Mouse (Mus musculus): ENCODE data around the gene Pde4d.
A peak's percentile ranks its signal among the peaks of the same experiment; 100 is the strongest.
"Not testable (repeated sequence)": the region's sequence is repeated elsewhere in the genome, so short reads cannot be mapped to it uniquely, and the experiment has no call there.

The Pde4d gene

GRCm38 (mm10) chr13:108692883-108693550 is 243.3 kb downstream of the Pde4d start:
- DNase-seq (ENCODE audit: low spot score in 2 of 2): peak; percentile 24 to 38

GRCm38 (mm10) chr13:108705441-108705840 is 255.7 kb downstream of the Pde4d start:
- DNase-seq (ENCODE audit: low spot score in 2 of 2): no peak

- DNase-seq (ENCODE audit: low spot score in 2 of 2): no peak
These were observed 264.3 kb downstream of the Pde4d start for GRCm38 (mm10) chr13:108714032-108714431.

DNA sequence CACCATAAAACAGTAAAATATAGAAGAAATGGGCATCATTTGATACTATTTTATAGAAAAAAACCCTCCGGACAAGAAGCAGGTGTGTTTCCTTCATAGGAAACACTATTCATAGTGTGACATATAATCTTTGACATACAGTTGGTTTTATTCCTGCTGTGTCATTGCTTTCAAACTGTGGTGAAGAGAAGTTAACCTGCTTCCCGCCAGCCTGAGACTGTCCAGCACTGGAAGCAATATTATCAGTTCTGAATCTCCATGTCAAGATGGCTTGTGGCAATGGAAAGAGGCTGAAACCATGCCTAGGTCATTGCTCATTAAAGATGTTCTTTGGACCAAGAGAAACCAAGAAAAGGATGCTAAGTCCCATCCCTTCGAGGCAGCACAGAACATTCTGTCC is 265.3 kb downstream of the Pde4d start:
- no peak for DNase-seq (ENCODE audit: low spot score in 2 of 2)

- no peak for DNase-seq (ENCODE audit: low spot score in 2 of 2)
These were observed 272.5 kb downstream of the Pde4d start for GRCm38 (mm10) chr13:108722234-108722633.

DNA sequence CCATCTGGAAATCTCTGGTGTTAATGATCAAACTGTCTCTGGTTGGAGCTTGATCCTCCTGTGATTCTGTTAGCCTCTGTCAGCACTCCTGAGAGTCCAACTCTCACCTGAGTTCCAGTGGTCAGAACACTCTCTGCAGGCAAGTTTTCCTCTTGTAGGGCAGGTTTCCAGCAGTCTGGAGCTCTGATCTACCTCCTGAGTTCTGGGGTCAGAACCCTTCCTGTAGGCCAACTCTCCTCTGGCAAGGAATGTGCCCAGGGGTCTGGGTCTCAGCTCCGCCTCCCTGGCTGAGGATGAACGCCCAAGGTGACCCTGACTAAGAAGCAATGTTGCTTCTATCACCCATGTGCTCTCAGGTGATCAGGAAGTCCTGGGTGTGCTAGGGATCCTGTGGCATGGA is 284.6 kb downstream of the Pde4d start:
- not testable (repeated sequence) for DNase-seq (ENCODE audit: low spot score in 2 of 2)

DNA sequence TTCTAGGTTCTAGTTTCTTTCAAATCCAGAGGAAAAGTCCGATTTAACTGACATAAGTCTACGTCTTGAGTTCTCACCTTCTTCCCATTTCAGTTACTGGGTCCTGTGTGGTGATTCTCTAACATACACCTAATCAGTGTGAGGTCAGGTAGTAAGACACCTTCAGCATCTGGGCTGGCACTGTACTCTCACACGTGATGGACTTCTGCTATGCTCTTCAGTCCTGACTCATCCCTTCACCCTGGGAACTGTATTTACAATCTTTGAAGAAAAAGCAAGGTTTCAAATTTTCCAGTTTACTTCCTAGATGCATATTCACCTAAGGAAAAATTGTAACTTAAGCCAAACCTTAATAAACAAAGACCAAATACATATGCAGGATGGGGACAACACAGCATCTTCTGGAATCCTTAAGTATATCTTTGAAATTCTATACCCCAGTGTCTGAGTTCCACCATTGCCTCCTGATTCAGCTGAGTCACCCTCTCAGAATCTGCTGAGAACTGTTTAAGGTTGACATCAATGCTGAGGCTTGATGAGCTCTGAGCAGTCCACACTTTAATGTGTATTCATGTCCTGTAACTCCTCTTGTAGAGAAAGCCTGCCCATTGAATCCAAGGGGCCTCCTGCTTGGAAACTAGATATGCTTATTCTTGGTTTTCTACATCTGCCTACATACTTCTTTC is 301.6 kb downstream of the Pde4d start:
- DNase-seq (ENCODE audit: low spot score in 2 of 2): peak in 1 of 2 experiments; percentile 4

- DNase-seq (ENCODE audit: low spot score in 2 of 2): no peak
These were observed 307.7 kb downstream of the Pde4d start for GRCm38 (mm10) chr13:108757477-108757876.

DNA sequence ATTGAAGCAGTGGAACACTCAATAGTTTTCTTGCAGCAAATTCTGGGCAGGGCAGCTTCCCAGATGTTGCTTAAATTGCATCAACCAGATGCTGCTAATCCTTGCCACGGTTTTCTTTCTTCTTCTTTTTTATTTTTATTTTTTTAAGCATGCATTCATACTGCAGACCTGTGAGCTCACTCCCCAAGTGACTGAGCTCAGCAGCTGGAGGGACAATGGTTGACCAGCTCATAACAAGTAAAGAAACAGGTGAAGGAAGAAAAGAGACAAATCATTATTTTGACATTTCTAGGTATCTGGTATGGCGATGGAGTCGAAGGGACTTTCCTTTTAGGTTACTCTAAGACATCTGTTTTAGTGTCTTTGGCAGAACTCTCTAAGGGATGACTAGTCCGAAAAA is 308.6 kb downstream of the Pde4d start:
- DNase-seq (ENCODE audit: low spot score in 2 of 2): no peak

DNA sequence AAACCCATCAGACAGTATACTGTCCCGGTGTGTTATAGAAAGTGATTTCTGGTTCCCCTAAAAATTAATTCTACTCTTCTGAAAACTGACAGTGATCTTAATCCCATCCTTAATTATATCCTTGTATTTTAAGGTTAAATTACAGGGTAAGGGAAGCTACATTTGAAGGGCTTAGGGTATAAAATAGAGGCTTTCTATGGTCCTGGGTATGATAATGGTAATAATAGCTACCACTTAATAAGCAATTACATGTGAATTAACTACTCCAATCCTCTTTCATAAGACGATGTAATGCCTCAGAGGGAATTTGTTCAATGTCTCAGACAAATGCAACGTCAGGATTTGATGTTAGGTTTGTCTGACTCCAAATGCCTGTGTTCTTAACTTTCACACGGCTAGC is 309.4 kb downstream of the Pde4d start:
- DNase-seq (ENCODE audit: low spot score in 2 of 2): no peak

DNA sequence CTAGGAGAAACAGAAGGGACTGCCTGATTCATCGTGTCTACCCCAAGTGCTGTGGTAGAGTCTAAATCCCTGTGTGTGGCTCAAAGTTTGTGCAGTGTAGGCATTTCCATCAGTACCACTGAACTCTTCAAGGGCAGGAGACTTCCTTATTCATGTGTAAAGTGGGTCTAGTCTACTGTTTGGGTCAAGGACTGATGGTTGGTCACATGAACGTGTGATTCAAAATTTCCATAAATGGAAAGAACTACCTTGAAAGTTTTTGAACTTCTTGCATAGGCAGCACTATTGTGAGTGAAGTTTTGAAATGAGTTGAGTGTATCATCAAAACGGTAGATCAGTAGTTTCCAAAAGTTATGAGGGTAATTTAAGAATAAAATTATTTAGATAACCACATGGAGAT is 313.5 kb downstream of the Pde4d start:
- no peak for DNase-seq (ENCODE audit: low spot score in 2 of 2)

DNA sequence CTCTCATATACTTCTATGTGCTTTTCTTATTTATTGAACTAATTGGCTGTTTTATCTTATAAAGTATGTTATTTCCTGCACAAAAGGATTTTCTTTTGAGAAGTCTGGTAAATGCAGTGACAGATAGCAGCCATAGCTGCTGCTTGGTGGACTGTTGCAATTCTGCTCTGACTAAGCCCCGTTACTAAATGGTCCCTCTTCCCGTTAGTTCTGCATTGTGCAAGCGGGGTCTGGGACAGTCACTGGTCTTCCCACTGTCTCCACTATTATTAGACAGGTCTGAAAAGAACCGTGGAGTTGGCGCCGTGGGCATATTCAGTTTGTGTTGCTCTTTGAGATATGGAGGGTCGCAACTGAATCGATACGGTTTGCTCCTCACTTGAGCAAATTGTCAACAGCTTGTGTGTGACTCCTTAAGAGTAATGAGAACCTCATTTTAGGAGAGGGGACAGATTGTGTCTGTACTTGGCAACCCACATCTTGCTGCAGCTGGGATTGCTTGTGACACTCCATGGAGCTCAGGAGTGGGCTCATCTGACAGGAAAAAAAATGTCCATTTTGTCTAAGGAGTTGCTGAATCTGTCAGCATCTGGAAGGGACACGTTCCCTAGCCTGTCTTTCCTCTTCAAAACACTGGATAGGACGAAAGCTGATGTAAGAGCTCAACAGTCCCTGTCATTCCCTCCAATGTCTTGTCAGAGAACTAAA is 316.4 kb downstream of the Pde4d start:
- peak in 1 of 2 experiments; percentile 31 for DNase-seq (ENCODE audit: low spot score in 2 of 2)

DNA sequence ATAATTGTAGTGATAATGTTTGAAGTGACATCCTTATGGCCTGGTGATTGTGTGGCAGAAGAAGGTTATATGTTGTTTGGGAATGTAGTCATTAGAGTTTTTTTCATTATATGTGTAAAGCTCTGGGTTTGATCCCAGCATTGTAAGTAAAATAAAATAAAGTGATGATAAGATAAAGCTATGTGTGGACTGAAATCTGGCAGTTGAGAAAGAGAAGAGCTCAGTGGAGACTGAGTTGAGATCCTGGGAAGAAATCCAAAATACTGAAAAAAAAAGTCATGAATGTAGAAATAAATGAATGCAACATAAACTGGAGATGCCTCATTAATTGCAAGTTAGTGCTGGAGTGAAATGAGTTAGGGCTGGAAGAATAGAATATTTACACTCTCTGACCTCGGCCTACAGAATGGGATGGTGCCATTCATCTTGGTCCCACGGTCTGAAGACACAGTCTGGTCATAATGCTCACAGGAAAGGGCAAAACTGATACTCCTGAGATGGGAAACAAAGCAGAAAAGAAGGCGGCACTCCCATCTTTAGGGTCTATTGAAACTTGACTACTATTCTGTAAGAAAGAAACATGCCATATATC is 319.8 kb downstream of the Pde4d start:
- no peak for DNase-seq (ENCODE audit: low spot score in 2 of 2)

GRCm38 (mm10) chr13:108772386-108772785 is 322.6 kb downstream of the Pde4d start:
- no peak for DNase-seq (ENCODE audit: low spot score in 2 of 2)

DNA sequence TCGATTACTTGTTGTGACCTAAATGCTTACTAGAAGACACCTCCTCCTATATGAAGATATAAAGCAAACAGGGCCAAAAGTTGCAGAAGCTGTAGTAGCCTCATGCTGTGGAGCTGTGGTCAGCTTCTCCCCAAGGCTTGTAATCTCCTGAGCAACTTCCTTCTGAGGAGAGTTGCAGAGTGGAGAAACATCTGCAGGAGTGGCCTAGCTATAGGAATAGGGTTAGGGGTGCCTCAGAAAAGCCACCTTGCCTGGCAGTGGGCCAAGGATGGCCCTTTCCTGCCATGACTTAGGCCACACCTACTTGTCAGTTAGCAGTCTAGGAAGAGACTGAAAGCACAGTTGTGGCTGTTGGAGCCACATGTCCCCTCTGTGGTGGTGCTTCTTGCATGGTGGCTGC is 325.2 kb downstream of the Pde4d start:
- no peak for DNase-seq (ENCODE audit: low spot score in 2 of 2)

GRCm38 (mm10) chr13:108775882-108776281 is 326.1 kb downstream of the Pde4d start:
- peak; percentile 15 to 24 for DNase-seq (ENCODE audit: low spot score in 2 of 2)

- not testable (repeated sequence) for DNase-seq (ENCODE audit: low spot score in 2 of 2)
These were observed 347.9 kb downstream of the Pde4d start for GRCm38 (mm10) chr13:108797620-108798019.

GRCm38 (mm10) chr13:108809191-108809590 is 359.4 kb downstream of the Pde4d start:
- DNase-seq (ENCODE audit: low spot score in 2 of 2): no peak

DNA sequence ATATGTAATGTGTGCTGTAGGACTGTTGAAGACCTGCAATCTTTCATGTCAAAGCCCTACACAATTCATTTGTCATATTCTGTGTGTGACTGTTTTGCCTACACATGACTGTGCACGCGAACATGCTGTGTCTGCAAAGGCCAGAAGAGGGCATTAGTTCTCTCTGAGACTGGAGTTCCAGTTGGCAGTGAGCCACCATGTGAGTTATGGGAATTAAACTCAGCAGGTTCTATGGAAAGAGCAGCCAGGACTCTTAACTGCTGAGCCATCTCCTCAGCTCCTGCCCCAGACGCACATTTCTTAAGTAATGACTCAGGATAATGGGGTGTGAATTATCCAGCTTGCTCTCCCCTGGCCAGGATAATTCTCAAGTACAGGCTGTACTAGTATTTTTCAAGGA is 363.2 kb downstream of the Pde4d start:
- peak in 1 of 2 experiments; percentile 22 for DNase-seq (ENCODE audit: low spot score in 2 of 2)

DNA sequence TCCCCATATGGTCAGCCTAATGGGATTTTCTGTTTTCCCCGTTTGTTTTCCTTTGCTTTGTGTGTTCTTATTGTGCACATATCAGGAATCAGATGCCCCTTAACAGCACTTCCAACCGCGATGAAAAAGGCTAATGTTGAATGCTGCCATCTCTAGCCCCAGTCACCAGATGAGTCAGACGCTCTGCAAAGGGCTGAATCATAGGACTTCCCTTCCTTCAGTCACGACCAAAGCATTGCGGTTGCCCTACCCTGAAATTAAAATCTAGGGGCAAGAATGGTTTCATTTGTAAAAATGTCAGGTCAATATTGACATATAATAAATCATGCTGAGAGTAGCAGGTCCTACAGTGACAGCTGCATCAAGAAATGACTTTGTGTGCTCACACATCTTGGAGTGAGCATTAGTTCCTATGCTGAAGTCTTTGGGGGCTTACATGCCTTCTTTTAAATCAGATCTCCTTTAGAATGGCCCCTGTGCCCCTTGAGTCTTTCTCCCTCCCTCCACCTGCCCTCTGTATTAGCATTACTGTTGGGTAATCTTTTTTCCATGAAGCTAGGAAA is 370.2 kb downstream of the Pde4d start:
- DNase-seq (ENCODE audit: low spot score in 2 of 2): no peak

DNA sequence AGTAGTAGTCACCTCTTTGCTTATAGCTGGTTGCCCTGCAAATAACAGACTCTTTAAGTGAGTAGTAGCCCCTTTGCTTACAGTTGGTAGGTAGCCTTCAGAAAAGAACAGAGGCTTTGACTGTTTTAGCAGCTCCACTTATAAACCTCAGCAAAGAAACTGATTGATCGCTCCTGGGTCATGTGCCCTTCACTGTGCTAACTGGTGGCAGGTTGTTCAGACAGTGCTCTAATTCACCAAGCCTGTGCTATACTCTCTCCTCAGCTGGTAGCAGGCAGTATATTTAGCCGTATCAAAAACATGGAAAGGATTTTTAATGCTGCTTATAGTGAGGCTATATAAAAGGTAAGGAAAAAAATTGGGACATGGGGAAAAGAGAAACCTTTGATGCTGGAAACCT is 370.7 kb downstream of the Pde4d start:
- no peak for DNase-seq (ENCODE audit: low spot score in 2 of 2)

- DNase-seq (ENCODE audit: low spot score in 2 of 2): no peak
These were observed 371.5 kb downstream of the Pde4d start for GRCm38 (mm10) chr13:108821270-108821669.

Data from frontal cortex, postnatal 36 days (tissue).